Mouse (Mus musculus) right cerebral cortex, adult 18-20 months (tissue): Measurements from ENCODE around the gene Gm10282.

ENCODE experiments used
- DNase-seq: peaks from one replicate; pipeline ENCODE4 v3.0.0; 2022; ENCODE audit warnings: mixed read lengths

The Gm10282 gene

GRCm38 (mm10) chr8:72259862-72260261 is 45.2 kb downstream of the Gm10282 start:
- no peak for DNase-seq

GRCm38 (mm10) chr8:72257902-72258238 is 47.2 kb downstream of the Gm10282 start:
- no peak for DNase-seq

- DNase-seq, result no peak
These were observed 47.7 kb downstream of the Gm10282 start for GRCm38 (mm10) chr8:72257171-72257901.
